Mouse (Mus musculus) R1 (cell line): ENCODE measurements at regions not wholly inside any gene's neighbourhood (a gene's known extent, or its start where the extent isn't known, plus 50 kb on each side); places are given as distances from the start of the nearest gene placed in this dataset.

Source experiments
- DNase-seq: peaks from one replicate; pipeline ENCODE4 v3.0.0-alpha.2; 2018; ENCODE audit warnings: low read depth, low spot score

GRCm38 (mm10) chr12:86830247-86830585, 54.4 kb downstream of the Irf2bpl start:
- no peak for DNase-seq

- DNase-seq: peak; percentile 55
Observed at GRCm38 (mm10) chr12:86829581-86830246, 54.9 kb downstream of the Irf2bpl start.

GRCm38 (mm10) chr12:86827241-86827606, 57.4 kb downstream of the Irf2bpl start:
- no peak for DNase-seq

- peak; percentile 63 for DNase-seq
Observed at GRCm38 (mm10) chr12:86826420-86827240, 58.0 kb downstream of the Irf2bpl start.

GRCm38 (mm10) chr12:86825584-86826419, 58.8 kb downstream of the Irf2bpl start:
- peak; percentile 83 for DNase-seq

GRCm38 (mm10) chr12:86824860-86825583, 59.6 kb downstream of the Irf2bpl start:
- DNase-seq: peak; percentile 99

- DNase-seq: peak; percentile 100
Observed at GRCm38 (mm10) chr12:86823855-86824589, 60.6 kb downstream of the Irf2bpl start.

- DNase-seq: no peak
Observed at GRCm38 (mm10) chr12:86823488-86823854, 61.1 kb downstream of the Irf2bpl start.

GRCm38 (mm10) chr12:86821183-86821582, 63.4 kb downstream of the Irf2bpl start:
- peak; percentile 72 for DNase-seq

GRCm38 (mm10) chr12:86819568-86819967, 65.0 kb downstream of the Irf2bpl start:
- no peak for DNase-seq

GRCm38 (mm10) chr12:86819163-86819562, 65.4 kb downstream of the Irf2bpl start:
- no peak for DNase-seq

- no peak for DNase-seq
Observed at GRCm38 (mm10) chr12:86818201-86818600, 66.4 kb downstream of the Irf2bpl start.

GRCm38 (mm10) chr12:86816702-86817610, 67.6 kb downstream of the Irf2bpl start:
- peak; percentile 75 for DNase-seq

- DNase-seq: peak; percentile 91
Observed at GRCm38 (mm10) chr12:86816171-86816701, 68.4 kb downstream of the Irf2bpl start.

GRCm38 (mm10) chr12:86814740-86815139, 69.9 kb downstream of the Irf2bpl start:
- DNase-seq: no peak
